Mouse (Mus musculus) monocyte, adult 2 months (primary cell): ENCODE data around the gene Scrn2.

ENCODE experiments used
- DNase-seq, 2 experiments: peaks; one replicate each; pipeline ENCODE4 v3.0.0; 2022; ENCODE audit warnings: low spot score in 2 of 2, low read depth in 1 of 2

Scrn2 gene

DNA sequence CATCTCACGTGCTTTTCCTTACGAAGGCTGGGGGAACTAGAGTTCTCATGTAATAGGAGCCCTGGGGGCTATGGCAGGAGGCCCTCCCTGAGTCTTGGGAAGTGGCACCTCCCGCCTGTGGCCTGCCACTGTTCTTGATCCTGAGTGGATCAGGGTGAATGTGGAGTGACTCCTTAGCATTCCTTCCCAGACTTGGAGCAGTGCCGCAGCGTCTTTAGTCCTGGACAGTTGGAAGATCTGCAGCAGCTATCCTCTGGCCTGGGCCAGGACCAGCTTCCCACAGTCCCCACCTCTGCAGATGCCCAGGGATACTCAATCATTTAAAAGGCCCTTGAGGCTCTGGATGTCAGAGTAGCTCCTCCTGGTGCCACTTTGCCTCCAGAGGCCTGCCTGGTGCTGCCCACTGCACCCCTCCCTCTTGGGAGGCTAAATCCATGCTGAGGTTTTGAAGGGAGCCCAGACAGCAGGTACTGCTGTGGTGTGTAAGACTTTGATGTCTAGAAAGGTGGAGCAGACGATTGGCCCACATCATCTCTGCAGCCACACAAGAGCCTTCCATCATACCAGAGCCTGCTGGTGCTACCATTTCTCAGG is 19.9 kb downstream of the Scrn2 start:
- DNase-seq = no peak

DNA sequence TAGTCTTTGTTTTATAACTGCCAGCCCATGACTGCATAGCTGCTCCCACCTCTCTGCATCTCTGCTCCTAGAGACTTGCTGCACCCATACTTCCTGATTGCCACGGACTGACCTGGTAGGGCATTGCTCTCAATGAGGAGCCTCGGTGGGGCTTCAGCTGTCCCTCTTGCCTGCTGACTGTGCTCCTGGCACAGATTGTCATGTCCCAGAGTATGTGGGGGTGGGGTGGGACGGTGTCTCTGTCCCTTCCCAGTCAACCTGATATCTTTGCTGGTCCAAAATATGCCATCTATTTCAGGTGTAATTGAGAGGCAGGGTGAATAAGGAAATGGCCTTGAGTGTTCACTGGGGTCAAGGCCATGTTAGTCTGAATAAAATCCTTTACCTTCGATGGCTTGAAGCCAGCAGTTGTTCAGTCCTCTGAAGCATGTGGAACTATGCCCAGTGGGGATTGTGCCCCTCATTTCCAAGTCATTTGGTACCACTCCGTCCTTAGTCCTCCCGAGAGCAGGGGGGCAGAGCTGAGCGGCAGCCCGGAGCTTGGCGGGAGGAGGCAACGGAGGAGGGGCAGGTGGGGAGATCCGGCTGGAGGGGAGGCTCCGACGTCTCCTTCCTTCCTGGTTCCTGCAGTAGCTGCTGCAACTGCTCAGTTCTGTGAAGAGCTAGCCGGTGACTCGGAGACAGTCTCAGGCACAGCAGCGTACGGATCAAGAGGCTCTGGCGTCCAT is 20.6 kb downstream of the Scrn2 start, which contains the start of gene Osbpl7:
Gene Osbpl7, plus strand, starts transcription at position 413 of the 728 bp plus-strand sequence.
- no peak for DNase-seq

DNA sequence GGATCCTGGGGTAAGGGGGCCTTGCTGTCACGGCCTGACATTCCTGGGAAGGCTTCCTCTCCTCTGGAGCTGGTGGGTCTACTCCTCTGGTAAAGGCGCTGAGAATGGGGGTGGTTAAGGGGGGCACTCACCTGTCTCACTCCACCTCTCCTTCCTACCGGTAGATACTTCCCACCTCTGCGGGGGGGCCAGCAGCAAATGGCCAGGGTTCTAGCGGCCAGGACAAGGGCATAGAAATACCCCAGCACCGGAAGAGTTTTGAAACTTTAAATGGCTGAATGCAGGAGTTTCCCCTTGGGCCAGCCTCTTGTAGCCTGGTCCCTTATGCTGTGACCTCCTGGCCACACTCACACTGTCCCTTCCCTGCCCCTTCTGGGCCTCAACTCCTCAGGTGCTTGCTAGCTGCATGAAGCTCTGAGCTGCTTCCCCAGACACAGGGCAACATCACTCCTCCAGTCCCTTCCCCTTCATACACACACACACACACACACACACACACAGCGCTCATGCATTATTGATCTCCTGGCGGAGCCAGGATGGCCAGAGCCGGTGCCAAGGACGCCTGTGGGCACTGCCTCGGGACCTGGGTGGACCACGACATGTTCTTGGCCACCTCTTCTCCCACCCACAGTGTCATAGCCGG is 21.3 kb downstream of the Scrn2 start:
- DNase-seq = no peak

DNA sequence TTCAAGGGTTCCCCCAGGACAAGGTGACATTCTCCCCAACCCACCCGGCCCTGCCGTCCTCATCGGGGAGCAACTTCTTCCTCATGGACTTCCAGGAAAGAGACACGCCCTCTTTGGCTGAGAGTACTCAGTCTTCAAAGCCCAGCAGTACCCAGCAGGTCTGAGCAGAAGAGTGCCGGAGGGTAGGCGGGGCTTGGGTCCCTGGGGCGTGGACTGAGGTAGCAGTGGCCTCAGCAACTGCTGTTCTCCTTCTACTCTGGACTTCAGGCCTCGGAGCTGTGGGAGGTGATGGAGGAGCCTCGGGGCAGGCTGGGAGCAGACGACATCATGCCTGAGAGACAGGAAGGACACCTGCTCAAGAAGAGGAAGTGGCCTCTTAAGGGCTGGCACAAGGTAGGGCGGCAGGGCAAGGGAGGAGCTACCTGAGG is 22.5 kb downstream of the Scrn2 start:
- DNase-seq = no peak

DNA sequence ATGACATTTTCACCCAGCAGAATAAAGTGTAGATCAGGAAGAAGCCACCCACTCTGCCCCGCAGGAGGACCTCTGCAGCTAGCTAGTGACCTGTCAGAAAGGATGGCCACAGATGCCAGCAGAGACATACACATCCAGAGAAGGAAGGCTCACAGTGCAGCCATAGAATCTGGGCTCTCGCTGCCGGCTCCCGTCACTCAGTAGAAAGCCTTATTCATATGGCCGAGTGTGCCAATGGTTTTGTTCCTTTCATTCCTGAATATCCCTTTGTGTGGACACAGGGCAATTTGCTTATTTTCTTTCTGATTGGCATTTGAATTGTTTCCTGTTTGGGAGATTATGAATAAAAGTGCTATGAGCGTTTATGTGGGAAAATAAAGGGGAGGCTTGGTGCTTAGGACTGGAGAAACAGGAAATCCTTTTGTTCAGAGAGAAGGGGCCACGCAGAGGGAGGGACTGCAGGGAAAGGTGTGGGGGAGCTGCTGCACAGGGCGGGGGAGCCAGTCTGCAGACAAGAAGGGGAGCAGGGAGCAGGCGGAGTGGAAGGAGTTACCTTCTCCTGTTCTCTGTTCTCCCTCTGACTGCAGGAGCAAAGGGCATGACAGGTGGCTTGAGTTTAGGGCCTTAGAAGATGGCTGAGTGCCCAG is 33.7 kb downstream of the Scrn2 start:
- no peak for DNase-seq

DNA sequence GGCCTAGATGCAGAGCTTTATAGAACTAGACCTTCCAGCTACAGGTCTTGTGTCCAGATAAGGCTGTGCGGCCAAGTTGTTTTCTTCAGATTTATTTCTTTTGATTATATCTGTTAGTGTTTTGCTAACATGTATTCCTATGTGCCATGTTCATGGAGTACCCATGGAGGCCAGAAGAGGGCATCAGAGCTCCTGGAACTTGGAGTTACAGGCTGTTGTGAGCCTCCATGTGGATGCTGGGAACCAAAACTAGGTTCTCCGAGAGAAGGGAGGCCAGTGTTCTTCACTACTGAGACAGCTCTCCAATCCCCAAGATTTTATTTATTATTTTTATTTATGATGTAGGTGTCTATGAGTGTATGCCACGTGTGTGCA is 34.2 kb downstream of the Scrn2 start:
- no peak for DNase-seq

DNA sequence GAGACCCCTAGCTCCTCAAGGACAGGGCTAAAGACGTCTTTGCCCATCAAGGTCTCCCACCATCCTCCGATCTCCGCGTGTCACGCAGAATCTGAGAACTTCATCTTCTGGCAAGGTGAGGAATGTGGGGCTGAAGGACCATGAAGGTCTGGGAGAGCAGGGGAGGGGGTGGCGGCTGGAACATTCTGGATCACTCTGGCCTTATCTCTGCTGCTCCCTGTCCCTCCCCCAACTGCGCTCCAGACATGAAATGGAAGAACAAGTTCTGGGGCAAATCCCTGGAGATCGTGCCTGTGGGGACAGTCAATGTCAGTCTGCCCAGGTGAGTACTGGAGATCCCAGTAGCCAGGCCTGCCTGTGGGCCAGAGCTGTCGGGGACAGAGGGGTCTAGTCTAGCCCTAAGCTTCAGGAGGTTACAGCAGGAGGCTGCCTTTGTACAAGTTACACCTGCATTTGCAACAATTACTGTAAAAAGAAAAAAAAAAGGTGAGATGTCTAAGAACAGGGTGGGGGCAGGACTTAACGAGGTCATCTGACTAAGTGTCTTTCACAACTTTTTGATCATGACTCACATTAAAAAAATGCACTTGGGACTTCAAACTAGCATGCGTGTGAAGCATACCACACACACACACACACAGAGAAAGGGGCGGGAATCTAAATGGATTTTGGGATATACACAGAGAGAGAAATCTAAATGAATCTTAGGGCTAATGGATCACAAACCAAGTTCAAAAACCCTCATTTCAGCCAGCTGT is 36.0 kb downstream of the Scrn2 start:
- no peak for DNase-seq

DNA sequence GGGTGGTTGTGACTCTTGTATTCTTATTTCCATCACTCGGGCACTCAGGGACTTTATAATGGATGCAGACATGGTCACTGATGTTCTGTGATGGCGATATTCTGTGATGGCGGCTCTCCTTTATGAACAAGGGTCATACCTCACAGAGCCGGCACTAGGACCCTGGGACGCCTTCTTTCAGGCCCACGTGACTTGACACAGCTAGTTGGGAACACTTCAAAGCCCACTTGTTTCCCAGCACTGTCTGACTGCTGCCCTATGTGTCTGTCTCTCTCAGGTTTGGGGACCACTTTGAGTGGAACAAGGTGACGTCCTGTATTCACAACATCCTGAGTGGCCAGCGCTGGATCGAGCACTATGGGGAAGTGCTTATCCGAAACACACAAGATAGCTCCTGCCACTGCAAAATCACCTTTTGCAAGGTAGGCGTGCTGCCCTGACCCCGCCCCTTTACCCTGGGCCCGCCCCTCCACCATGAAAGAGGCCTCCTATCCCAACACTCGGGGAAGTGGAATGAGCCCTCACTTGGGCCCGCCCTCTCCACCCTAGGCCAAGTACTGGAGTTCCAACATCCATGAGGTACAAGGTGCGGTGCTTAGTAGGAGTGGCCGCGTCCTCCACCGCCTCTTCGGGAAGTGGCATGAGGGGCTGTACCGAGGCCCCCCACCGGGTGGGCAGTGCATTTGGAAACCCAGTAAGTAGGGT is 37.1 kb downstream of the Scrn2 start:
- no peak for DNase-seq

DNA sequence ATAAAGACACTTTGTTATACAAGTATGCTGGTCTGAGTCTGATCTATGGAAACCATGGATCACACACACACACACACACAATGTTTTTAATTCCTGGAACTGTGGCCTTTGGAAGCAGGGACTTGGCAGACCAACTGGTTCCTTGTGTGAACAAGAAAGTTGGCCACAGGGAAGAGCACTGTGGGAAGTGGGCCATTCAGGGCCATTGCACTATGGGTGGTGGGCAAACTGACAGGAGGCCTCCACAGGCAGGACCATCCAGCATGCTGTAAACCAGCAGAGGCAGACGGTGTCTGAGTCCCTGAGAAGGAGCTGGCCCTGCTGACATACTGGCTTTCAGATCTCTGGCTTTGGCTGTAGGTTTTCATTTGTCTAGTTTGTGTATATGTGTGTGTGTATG is 39.6 kb downstream of the Scrn2 start:
- DNase-seq = no peak

DNA sequence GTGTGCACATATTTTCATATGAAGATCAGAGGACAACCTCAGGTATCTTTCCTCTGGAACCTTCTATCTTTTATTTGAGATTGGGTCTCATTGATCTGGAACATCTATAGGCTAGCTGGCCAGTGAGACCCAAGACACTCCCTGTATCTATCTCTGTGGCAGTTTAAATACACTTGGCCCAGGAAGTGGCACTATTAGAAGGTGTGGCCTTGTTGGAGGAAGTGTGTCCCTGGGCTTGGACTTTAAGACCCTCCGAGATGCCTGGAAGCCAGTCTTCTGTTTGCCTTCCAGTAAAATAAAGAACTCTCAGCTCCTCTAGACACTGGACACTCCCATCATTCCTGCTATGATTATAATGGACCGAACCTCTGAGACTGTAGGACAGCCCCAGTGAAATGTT is 40.0 kb downstream of the Scrn2 start:
- no peak for DNase-seq

DNA sequence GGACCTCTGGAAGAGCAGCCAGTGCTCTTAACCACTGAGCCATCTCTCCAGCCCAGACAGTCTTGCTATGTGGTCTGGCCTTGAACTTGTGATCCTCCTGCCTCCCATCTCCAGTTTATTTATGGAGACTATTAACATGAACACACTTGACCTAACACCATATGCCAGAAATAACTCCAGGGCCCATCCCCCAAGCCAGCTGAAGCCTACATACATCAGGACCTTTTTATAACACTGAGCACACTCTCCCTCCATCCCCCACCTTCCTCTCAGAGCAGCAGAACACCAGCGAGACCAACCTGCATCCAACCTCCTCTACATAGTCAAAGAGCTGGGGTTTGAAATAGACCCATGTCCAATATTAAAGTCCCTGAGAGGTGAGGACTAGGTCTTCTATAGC is 41.4 kb downstream of the Scrn2 start:
- DNase-seq = no peak

DNA sequence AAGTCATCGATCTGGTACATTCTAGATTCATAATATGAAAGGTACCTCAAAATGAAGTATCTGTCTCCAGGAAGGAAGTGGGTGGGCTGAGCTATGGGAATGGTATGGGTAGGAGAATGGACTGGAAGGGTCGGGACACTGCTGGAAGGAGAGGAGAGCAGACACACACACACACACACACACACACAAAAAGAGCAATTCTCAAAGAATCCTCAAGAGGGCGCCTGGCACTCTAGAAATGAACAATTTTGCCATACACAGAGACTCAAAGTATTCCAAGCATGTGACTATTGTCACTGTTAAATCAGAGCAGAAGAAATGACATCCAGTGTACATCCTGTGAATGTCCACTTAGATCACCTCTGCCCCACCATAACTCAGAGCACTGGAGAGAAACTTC is 42.8 kb downstream of the Scrn2 start:
- no peak for DNase-seq

DNA sequence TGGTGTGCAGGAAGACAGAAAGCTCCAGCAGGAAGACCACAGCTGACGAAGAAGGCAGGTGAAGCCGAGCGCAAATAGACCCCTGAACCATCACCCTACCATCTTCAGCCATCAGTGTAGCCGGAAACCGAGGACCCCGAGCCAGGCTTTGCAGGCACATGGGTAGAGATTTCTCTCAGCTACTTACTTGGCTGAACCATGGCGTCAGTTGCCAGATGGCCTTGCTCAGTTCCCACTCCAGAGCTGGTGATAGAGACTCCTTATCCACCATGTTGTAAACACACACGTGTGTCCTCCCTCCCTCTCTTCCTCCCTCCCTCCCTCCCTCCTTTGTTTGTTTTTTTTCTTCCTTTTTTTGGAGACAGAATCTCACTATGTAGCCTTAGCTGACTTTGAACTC is 44.5 kb downstream of the Scrn2 start:
- DNase-seq = no peak

DNA sequence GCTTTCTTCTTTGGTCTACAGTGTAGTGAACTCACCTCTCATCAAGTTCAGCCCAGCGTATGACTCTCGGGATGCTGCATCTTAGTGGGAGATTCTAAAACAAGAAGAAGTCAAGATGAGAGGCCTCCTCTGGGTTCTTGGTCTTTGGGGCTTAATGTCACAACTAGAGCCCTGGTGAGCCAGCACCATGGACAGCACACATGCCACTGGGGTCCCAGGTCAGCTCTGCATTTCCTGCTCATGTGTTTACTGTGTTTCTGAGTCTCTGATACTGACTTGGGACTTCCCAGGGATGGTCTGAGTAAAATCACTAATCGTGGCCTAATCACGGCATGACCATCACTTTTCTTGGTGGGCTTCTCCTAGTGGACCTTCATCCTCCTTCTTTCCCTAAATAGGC is 49.0 kb downstream of the Scrn2 start:
- no peak for DNase-seq

DNA sequence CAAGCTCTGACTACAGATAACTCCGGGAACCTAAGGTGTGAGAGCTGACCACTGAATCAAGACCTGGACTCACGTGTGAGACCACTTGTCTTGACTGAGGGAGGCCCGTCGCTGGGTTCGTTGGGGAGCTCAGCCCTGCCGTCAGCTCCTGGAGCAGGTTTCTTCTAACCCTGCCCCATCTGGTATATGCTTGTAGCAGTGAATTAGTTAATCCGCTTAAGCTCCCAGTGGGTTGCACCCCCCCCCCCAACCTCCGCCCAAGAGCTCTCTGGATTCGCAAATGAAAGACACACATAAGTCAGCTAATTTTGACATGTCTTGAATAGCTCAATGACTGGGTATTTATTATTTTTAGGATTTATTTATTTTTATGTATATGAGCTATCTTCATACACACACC is 50.6 kb downstream of the Scrn2 start:
- no peak for DNase-seq

DNA sequence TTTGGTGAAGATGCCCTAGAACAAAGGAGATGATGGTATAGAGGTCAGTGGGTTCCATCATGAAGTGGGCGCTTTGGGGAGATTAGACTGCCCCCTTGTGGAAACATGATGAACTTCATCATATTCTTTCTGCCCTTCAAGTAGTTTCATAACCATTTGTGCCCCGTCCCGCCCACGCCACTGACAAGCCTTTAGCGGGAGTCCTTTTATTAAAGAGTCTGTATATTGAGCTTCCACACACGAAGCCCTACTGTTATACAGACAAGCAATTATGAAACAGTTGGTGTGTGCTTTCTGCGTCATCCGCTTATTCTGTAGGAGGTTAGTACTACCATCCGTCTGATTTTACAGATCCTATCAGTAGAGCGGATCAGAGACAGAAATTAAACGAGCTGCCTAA is 53.2 kb downstream of the Scrn2 start:
- DNase-seq = peak in 1 of 2 experiments; percentile 16
